Mouse (Mus musculus) intestine, embryonic 14.5 days (tissue): ENCODE data around the gene Tdrd12. TPM values are rescaled to one million over a fixed set of nuclear protein-coding genes. Genes with fewer than 3 reads are reported as not detected.
A peak's percentile ranks its signal among the peaks of the same experiment; 100 is the strongest.

ENCODE experiments used
- ATAC-seq: fragments of 200-750 bp; cut with Nextera tagmentation; replicated peaks from 2 replicates; pipeline ENCODE4 v1.8.0; 2017; ENCODE audit warnings: low read depth, moderate number of reproducible peaks, moderate TSS enrichment, moderate library complexity; ENCODE audit not compliant: low FRiP score, low TSS enrichment
- DNase-seq: peaks from one replicate; pipeline ENCODE4 v3.0.0-alpha.2; 2018; ENCODE audit warnings: low spot score
- H3K27ac ChIP-seq: fragments of 300-500 bp; sonication (generic); 2 replicates; pipeline ENCODE4 v1.5.1; 2014; ENCODE audit warnings: low read depth, mild to moderate bottlenecking, control low read depth
- H3K27me3 ChIP-seq: fragments of 300-500 bp; sonication (generic); replicated peaks from 2 replicates; pipeline ENCODE4 v1.6.1; 2014; ENCODE audit warnings: low read length, control low read depth; ENCODE audit not compliant: control insufficient read depth, insufficient read depth
- H3K36me3 ChIP-seq: fragments of 300-500 bp; sonication (generic); 2 replicates; pipeline ENCODE4 v1.6.1; 2014; ENCODE audit warnings: low read length, control low read depth; ENCODE audit not compliant: control insufficient read depth, insufficient read depth
- H3K4me1 ChIP-seq: fragments of 300-500 bp; sonication (generic); replicated peaks from 2 replicates; pipeline ENCODE4 v1.6.1; 2014; ENCODE audit warnings: low read length, control low read depth, mixed read lengths; ENCODE audit not compliant: control insufficient read depth, insufficient read depth
- H3K4me2 ChIP-seq: fragments of 300-500 bp; sonication (generic); 2 replicates; pipeline ENCODE4 v1.6.1; 2014; ENCODE audit warnings: low read length
- H3K4me3 ChIP-seq: fragments of 300-500 bp; sonication (generic); 2 replicates; pipeline ENCODE4 v1.5.1; 2014; ENCODE audit warnings: low read depth, low read length, control low read depth, mixed read lengths
- H3K9ac ChIP-seq: fragments of 300-500 bp; sonication (generic); 2 replicates; pipeline ENCODE4 v1.6.1; 2014; ENCODE audit warnings: mild to moderate bottlenecking, low read length
- H3K9me3 ChIP-seq: fragments of 300-500 bp; sonication (generic); 2 replicates; pipeline ENCODE4 v1.6.1; 2016; ENCODE audit warnings: low read length, control low read depth; ENCODE audit not compliant: control insufficient read depth
- WGBS: fragments of 180-500 bp; shearing (Covaris S2); extraction: QIAGEN DNeasy Blood & Tissue Kit; methylation state at CpG from one replicate; pipeline ENCODE4 v1.1.7; 2014; 5-methylcytosine and 5-hydroxymethylcytosine counted together
- polyA plus RNA-seq: library from polyadenylated mRNA; unstranded; fragments of >200 nt; fragmentation: Nextera tagmentation; extraction: Ambion mirVana; gene quantifications from 2 replicates; pipeline ENCODE4 v1.2.1, GENCODE M21; 2014

Tdrd12 gene
- polyA plus RNA-seq, 1 experiment from 2014 or later, result 0.46 TPM

DNA sequence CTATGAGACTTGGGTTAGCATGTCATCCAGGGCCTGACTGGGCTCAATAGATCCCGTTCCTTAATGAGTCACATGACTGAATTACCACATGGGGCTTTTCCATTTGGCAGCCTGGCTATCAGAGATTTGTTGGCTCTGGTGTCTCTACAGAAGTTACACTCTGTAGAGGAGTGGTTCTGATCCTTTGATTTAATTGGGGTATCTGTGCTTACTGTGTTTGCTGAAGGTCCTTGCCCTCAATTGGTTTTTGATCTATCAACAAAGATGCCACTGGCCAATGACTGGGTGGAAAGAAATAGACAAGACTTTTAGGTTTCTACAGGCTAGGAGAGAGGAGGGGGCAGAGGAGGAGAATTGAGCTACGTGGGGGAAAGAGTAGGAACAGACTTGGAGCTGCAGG lies 21.1 kb upstream of the Tdrd12 start:
- no peak overlapping the region for H3K9ac ChIP-seq
- H3K4me3 ChIP-seq, result no peak overlapping the region
- H3K4me1 ChIP-seq, result peaks cover 16% of the 10 kb centered on the region
- H3K4me2 ChIP-seq, result no peak overlapping the region
- H3K27me3 ChIP-seq, result no peaks in the 10 kb centered on the region
- WGBS, result 65% methylated on average over 2 of the region's 2 CpGs
- ATAC-seq (no peak), DNase-seq (no peak)
- H3K9me3 ChIP-seq, result no peaks in the 10 kb centered on the region
- H3K36me3 ChIP-seq, result no peaks in the 10 kb centered on the region
- no peak overlapping the region for H3K27ac ChIP-seq

DNA sequence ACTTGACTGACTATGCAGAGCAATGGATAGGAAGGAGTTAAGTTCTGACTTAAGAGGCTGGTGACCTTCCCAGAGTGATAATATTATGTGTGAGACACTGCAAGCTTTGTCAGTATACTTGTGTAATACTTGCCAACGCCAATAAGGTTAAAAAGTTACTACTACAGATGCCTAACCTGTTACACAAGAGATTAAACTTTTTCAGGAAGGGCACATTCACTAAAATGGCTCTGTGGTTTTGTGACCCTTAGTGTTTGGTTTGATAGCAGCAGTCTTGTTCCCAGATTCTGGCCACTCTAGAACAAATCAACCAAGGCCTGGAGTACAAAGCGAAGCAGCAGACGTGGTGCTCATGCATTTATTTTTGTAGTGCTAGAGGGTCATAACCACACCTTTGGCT lies 20.0 kb upstream of the Tdrd12 start:
- Histone ChIP-seq H3K9ac (no peak overlapping the region), H3K4me3 (no peak overlapping the region), H3K4me1 (peaks cover 16% of the 10 kb centered on the region), H3K27ac (peak overlapping the region; percentile 9; the same call in 1 of the 2 replicates), H3K9me3 (no peaks in the 10 kb centered on the region), H3K27me3 (no peaks in the 10 kb centered on the region), H3K4me2 (no peak overlapping the region), H3K36me3 (no peaks in the 10 kb centered on the region)
- ATAC-seq (no peak), DNase-seq (no peak)
- 76% methylated on average over 3 of the region's 3 CpGs for WGBS

DNA sequence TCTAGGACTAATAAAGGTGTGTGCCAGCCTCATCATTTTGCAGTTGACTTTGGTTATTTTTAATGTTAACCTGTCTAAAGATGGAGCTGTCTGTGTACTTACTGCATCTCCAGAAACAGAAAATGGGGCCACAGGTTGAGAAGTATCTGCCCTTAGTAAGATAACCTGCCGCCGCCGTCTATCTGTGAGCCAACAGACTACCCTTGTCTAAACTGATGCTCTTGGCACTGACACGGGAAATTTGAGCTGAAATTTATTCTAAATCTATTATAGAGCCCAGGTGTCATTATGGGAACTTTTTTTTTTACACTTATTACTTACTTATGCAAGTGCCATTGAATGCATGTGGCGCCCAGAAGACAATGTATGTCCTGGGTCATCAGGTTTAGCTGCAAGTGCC lies 19.4 kb upstream of the Tdrd12 start:
- H3K4me3 ChIP-seq, result no peak overlapping the region
- no peaks in the 10 kb centered on the region for H3K36me3 ChIP-seq
- H3K9ac ChIP-seq, result no peak overlapping the region
- 88% methylated on average over 5 of the region's 5 CpGs for WGBS
- no peak overlapping the region for H3K27ac ChIP-seq
- no peak overlapping the region for H3K4me2 ChIP-seq
- no peaks in the 10 kb centered on the region for H3K27me3 ChIP-seq
- ATAC-seq (no peak), DNase-seq (no peak)
- H3K9me3 ChIP-seq, result no peaks in the 10 kb centered on the region
- H3K4me1 ChIP-seq, result peaks cover 16% of the 10 kb centered on the region

DNA sequence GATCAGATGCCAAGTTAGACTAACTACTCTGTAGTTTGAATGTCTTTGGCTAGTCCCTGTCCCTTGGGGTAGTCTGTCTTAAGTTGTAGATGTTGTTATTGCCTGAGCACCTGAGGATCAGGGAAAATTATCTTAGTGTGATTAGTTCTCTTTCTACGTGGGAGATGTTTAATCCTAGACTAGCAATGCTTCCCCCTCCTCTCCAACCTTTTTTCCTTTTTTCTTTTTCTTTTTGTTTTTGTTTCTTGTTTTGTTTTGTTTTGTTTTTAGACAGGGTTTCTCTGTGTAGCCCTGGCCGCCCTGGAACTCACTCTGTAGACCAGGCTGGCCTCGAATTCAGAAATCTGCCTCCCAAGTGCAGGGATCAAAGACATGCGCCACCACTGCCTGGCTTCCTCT lies 18.7 kb upstream of the Tdrd12 start, which contains the start of gene Nudt19:
TSS of gene Nudt19 (minus strand) at position 100 of the 399 bp plus-strand sequence.
- H3K36me3 ChIP-seq, result peaks cover 5% of the 10 kb centered on the region

DNA sequence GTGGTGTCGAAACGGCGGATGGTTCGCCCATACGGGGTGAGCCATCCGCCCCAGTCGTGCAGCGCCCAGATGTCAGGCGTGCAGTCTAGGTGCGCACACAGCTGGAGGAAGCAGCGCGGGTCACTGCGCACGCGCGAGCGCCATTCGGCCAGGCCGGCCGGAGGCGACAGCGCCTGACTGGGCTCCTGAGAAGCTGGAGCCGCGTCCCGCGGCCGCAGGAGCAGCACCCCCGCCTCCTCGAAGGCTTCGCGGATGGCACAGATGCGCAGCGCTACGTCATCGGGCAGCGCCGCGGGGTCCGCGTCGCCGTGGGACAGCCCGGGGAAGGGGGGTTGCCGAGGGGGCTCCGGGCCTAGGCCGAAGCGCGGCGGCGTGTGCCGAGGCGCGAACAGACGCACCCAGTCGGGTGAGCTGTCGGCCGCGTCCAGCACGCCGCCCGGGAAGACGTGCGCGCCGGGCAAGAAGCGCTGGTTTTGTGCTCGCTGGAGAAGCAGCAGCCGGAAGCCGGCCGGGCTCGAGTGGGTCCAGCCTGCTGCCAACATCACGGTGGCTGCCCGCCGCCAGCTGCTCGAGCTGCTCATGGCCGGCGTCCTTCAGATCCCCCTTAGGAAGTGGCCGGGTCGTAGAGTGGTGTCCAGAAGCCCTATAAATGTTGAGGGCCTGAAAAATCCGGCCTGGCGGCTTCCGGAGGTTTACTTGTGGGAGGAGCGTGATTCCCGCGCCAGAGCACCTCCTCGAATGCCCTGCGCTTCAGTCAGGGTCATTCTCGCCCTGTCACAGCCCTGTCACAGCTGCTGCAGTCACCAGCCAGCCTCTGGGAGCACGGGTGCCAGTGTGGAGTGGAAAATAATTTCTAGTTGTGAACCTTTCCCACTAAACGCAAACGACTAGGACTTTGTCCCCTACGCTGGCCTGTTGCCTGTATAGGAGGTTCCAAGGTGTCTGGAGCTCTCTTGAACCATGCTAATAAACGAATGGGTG lies 18.0 kb upstream of the Tdrd12 start:
- Histone ChIP-seq H3K27me3 (no peaks in the 10 kb centered on the region), H3K36me3 (peaks cover 12% of the 10 kb centered on the region), H3K27ac (peak overlapping the region; percentile 99), H3K9me3 (no peaks in the 10 kb centered on the region), H3K4me1 (peaks cover 16% of the 10 kb centered on the region), H3K4me2 (peak overlapping the region; percentile 94), H3K9ac (peak overlapping the region; percentile 97), H3K4me3 (peak overlapping the region; percentile 90)
- WGBS, result under 1% methylated on average over 91 of the region's 93 CpGs
- peak; percentile 94 for DNase-seq
- peak; percentile 92 for ATAC-seq

More for the DNA sequence above, 18.7 kb upstream of the Tdrd12 start, which contains the start of gene Nudt19:
- DNase-seq (no peak), ATAC-seq (no peak)
- peak within 1 kb of the TSS; percentile 97 for H3K9ac ChIP-seq
- H3K27ac ChIP-seq, result peak within 1 kb of the TSS; percentile 99
- H3K4me2 ChIP-seq, result peak within 1 kb of the TSS; percentile 94
- H3K27me3 ChIP-seq, result no peaks in the 10 kb centered on the region
- peak within 1 kb of the TSS; percentile 90 for H3K4me3 ChIP-seq
- peaks cover 16% of the 10 kb centered on the region for H3K4me1 ChIP-seq
- 63% methylated on average over 4 of the region's 4 CpGs for WGBS
- H3K9me3 ChIP-seq, result no peaks in the 10 kb centered on the region

DNA sequence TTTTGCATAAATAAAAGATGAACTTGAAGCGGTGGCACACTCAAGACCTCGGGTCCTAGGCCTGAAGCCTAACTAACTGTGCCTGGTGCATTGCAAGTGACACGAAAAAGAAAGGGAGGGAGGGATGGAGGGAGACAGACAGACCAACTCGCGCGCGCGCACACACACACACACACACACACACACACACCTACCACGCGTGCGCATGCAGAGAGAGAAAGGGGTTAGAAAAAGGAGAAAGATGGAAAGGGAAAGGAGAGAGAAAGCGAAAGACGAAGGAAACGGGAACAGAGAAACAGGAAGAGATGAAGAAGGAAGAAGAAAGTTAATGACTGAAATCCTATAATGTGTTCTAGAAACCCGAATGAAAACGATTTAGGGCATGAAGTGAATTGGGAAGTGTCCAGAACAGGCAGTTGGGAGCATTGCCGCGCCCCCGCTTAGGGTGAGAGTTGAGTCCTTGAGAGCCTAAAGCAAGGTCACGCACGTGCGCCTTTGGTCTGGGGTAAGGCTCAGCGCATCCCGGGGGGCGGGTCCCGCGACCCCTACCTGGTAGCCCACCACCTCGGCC lies 17.1 kb upstream of the Tdrd12 start:
- 2% methylated on average over 28 of the region's 28 CpGs for WGBS
- Histone ChIP-seq H3K27me3 (no peaks in the 10 kb centered on the region), H3K9me3 (no peaks in the 10 kb centered on the region), H3K27ac (peak overlapping the region; percentile 99), H3K4me3 (peak overlapping the region; percentile 90), H3K9ac (peak overlapping the region; percentile 97), H3K4me1 (peaks cover 16% of the 10 kb centered on the region), H3K36me3 (peaks cover 20% of the 10 kb centered on the region), H3K4me2 (peak overlapping the region; percentile 94)
- DNase-seq, result peak; percentile 62
- peak; percentile 48; the same call in 1 of the 2 replicates for ATAC-seq

DNA sequence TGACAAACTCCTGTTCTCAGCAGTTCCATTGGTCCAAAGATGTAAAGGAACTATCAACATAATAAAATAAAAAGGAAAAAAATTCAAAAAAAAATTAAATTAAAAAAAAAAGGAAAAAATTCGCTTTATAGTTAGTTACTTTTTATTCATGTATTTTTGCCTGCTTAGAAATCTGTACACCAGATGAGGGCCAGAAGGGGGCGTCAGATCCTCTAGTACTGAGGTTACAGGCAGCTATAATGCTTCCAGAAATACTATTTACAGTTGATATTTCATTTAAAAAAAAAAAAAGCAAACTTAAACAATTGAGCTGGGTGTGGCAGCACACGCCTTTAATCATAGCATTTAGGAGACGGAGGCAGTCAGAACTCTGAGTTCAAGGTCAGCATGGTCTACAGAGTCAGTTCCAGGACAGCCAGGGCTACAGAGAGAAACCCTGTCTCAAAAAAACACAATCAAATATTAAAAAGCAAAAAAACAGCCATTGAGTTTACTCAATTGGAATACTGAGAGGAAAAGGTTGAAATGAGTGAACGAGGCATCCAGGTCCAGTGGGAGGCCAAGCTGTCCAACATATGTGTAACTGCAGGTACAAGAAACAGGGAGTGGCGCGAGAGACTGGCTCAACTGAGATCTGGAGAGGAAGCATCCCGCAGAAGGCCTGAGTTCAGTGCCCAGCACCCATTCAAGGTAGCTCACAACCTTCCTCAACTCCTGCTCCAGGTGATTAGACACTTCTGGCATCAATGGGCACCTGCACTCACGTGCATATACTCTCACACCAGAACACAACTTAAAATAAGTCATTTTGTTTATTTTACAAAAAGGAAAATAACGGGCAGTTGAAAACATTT lies 16.4 kb upstream of the Tdrd12 start:
- H3K36me3 ChIP-seq, result peaks cover 27% of the 10 kb centered on the region
- H3K4me3 ChIP-seq, result peak overlapping the region; percentile 90
- H3K27ac ChIP-seq, result no peak overlapping the region
- 59% methylated on average over 10 of the region's 10 CpGs for WGBS
- DNase-seq (no peak), ATAC-seq (no peak)
- H3K27me3 ChIP-seq, result no peaks in the 10 kb centered on the region
- H3K4me1 ChIP-seq, result peaks cover 16% of the 10 kb centered on the region
- no peak overlapping the region for H3K9ac ChIP-seq
- H3K4me2 ChIP-seq, result peak overlapping the region; percentile 94
- H3K9me3 ChIP-seq, result no peaks in the 10 kb centered on the region

DNA sequence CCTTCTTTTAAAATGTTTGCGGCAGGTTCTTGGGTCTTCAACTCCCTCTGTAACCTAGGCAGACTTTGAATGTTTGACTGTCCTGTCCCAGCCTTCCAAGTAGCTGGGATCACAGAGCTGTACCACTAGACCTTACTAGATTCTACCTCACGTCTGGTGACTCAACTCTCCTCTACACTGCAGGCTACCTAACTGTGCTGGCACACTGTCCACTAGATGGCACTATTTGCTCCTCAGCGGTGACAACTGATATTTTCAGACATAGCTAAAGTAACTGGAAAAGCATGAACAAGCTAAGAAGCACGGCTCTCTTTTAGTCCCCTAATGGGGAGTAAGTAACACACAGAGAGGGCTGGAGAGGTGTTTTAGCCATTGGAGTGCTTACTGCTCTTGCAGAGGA lies 8.3 kb upstream of the Tdrd12 start:
- no peak overlapping the region for H3K4me3 ChIP-seq
- no peak overlapping the region for H3K4me2 ChIP-seq
- peaks cover 41% of the 10 kb centered on the region for H3K36me3 ChIP-seq
- no peak overlapping the region for H3K9ac ChIP-seq
- no peaks in the 10 kb centered on the region for H3K27me3 ChIP-seq
- peak; percentile 69 for DNase-seq
- WGBS, result 31% methylated on average over 4 of the region's 4 CpGs
- no peak overlapping the region for H3K27ac ChIP-seq
- ATAC-seq, result 0 out of 2 replicates have a peak, but pooled peaks have one; percentile 19
- no peaks in the 10 kb centered on the region for H3K4me1 ChIP-seq
- no peaks in the 10 kb centered on the region for H3K9me3 ChIP-seq
